Mouse (Mus musculus) lung, postnatal 14 days (tissue): Measurements from ENCODE around the gene Ttll5.

Source experiments
- DNase-seq: peaks from one replicate; pipeline ENCODE4 v3.0.0; 2021

Gene Ttll5

GRCm38 (mm10) chr12:85848164-85848958, 23.9 kb downstream of the Ttll5 start:
- DNase-seq, result peak; percentile 59

GRCm38 (mm10) chr12:85850661-85851060, 26.2 kb downstream of the Ttll5 start:
- DNase-seq, result no peak

GRCm38 (mm10) chr12:85853836-85854235, 29.4 kb downstream of the Ttll5 start:
- no peak for DNase-seq

- DNase-seq, result peak; percentile 67
Observed at GRCm38 (mm10) chr12:85854271-85854670, 29.8 kb downstream of the Ttll5 start.

DNA sequence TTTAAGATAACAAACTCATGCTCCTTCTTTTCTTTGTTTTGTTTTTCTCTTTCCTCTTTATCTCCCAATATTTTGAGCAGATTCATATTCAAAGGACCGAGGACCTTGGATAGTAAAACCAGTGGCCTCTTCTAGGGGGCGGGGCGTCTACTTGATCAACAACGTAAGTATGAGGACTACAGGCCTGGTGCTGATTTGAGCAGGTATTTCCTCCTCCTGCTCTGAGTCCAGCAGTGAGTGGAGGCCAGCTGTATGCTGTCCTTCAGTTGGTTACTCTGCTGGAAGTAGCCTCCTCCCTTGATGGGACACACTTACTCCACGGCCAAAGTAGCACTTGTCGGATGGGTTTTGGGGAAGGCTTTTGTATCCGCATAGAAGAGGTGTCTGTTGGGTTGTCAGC, 32.8 kb downstream of the Ttll5 start:
- DNase-seq, result no peak

DNA sequence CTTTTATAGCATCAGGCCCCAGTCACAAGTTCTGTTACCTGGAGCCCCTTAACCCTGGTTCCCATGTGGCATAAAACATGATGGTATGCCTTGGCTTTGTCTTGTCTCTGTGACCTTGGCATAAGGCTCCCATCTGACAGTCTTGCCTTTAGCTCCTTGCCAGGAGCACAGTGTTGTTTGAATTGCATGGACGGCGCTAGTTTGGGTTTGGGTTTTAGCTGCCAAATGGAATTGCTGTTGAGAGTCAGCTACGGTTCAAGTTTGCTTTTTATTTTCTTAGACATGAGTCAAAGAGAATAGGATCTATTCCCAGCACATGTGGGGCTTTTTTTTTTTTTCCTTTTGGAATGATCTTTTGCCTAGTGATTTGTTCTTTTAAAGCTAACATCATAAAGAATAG, 34.7 kb downstream of the Ttll5 start:
- peak; percentile 22 for DNase-seq

GRCm38 (mm10) chr12:85859511-85860189, 35.2 kb downstream of the Ttll5 start:
- DNase-seq, result no peak

GRCm38 (mm10) chr12:85862514-85862913, 38.1 kb downstream of the Ttll5 start:
- no peak for DNase-seq

DNA sequence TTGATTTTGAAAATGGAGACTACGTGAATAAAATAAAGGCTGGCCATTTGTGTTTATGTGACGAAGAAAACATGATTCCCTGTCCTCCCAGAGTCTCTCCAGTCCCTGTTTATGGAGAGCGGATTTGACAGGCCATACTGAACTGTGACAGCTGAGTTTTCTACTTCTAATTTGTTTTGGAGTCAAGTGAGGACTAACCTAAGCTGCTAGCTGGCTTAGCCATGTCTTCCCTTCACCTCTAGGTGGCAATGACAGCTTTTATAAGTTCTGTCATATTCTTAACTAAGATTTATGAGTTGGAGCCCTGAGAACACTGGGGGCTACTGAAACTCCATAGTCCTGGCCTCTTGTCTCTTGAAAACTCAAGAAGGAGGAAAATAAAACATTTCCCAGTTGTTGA, 41.1 kb downstream of the Ttll5 start:
- DNase-seq, result no peak

GRCm38 (mm10) chr12:85866624-85867023, 42.2 kb downstream of the Ttll5 start:
- DNase-seq, result no peak

DNA sequence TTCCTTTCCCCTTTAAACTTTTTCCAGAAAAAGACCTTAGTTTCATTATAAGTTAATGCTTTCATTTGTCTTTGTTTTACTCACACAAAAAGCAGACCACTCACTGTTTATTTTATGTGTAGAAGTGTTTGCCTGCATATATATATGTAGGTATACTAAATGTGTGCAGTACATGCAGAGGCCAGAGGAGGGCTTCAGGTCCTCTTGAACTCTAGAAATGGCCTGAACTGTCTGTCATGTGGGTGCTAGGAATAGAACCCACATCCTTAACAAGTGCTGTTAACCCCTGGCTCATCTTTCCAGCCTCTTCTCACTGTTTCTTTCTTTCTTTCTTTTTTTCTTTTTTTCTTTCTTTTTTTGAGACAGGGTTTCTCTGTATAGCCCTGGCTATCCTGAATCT, 42.7 kb downstream of the Ttll5 start:
- DNase-seq, result no peak

- peak; percentile 61 for DNase-seq
Observed at GRCm38 (mm10) chr12:85869423-85869822, 45.0 kb downstream of the Ttll5 start.

GRCm38 (mm10) chr12:85879631-85880314, 55.3 kb downstream of the Ttll5 start:
- DNase-seq, result peak; percentile 49

DNA sequence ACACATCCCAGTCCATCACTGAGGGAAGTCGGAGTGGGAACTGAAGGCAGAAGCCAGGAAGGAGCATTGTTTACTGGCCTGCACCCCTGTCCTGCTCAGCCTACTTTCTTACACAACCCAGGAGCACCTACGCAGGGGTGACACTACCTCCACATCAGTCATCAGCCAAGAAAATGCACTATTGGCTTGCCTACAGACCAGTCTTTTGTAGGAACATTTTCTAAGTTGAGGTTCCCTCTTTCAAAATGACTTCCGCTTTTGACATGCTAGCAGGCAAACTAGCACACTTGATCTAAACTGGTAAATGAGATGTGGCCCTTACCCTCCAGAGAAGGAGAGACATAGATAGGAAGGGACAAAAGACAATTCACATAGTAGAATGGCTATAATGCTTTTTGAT, 60.6 kb downstream of the Ttll5 start:
- DNase-seq, result no peak

GRCm38 (mm10) chr12:85890054-85890453, 65.6 kb downstream of the Ttll5 start:
- no peak for DNase-seq

DNA sequence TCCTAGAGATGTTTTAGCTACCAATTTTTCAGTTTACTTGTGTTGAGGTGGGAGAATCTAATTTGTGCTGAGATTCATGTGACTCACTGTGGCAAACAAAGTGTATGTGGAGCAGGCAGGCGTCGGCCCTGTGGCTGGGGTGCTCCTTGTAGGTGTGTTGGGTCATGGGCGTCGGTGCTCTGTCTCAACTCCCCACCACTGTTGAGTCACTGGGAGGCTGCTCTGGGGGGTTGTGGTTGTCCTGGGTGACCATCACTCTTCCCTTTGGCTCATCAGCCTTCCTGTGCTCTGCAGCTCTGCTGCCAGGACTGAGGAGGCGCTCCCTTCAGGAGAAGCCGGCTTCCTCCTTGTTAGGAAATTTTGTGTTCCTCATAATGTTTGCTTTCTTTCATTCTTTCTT, 79.5 kb downstream of the Ttll5 start:
- DNase-seq, result no peak

- no peak for DNase-seq
Observed at GRCm38 (mm10) chr12:85905666-85906065, 81.2 kb downstream of the Ttll5 start.

GRCm38 (mm10) chr12:85907896-85908295, 83.4 kb downstream of the Ttll5 start:
- DNase-seq, result no peak

- no peak for DNase-seq
Observed at GRCm38 (mm10) chr12:85910811-85911210, 86.4 kb downstream of the Ttll5 start.

GRCm38 (mm10) chr12:85912712-85913504, 88.4 kb downstream of the Ttll5 start:
- no peak for DNase-seq

DNA sequence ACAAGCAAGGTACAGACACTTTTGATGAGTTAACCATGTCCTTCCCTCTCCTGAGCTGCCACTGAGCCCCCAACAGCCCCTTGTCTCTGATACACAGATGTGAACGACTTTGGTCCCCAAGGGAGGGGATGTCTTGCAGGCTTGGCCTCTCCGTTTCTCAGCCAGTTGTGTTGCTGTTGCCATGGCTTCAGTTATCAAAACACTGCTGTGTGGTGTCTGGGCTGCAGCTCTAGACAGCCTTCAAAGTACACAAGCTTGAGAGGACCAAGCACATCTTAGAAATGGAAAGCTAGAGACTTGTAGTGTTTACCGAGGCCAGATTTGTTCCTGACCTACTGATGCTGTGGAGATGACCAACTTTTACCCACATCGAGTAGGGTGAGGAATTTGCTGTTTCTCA, 102.4 kb downstream of the Ttll5 start:
- no peak for DNase-seq

- DNase-seq, result no peak
Observed at GRCm38 (mm10) chr12:85928513-85928912, 104.1 kb downstream of the Ttll5 start.

DNA sequence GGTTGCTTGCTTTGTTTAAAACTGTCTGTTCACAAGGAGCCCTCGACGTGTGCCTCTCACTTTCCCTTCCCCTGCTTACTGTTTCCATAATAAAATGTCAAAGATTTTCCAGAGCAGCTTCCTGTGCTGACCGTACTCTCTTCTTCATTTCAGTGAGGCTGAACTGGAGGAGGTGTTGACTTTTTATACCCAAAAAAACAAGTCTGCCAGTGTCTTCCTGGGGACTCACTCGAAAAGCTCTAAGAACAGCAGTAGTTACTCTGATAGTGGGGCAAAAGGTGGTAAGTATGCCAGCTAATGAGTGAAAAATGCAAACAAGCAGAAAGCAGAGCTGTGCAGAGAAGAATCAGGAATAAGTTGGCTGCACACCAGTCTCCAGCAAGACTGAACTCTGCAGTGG, 105.3 kb downstream of the Ttll5 start:
- DNase-seq, result no peak
